Mouse (Mus musculus): ENCODE results near the gene Zswim3. TPM values are rescaled to one million over a fixed set of nuclear protein-coding genes. Genes with fewer than 3 reads are reported as not detected.
A peak's percentile ranks its signal among the peaks of the same experiment; 100 is the strongest.

Gene Zswim3
- polyA plus RNA-seq, 1 experiment = 0.40 TPM

DNA sequence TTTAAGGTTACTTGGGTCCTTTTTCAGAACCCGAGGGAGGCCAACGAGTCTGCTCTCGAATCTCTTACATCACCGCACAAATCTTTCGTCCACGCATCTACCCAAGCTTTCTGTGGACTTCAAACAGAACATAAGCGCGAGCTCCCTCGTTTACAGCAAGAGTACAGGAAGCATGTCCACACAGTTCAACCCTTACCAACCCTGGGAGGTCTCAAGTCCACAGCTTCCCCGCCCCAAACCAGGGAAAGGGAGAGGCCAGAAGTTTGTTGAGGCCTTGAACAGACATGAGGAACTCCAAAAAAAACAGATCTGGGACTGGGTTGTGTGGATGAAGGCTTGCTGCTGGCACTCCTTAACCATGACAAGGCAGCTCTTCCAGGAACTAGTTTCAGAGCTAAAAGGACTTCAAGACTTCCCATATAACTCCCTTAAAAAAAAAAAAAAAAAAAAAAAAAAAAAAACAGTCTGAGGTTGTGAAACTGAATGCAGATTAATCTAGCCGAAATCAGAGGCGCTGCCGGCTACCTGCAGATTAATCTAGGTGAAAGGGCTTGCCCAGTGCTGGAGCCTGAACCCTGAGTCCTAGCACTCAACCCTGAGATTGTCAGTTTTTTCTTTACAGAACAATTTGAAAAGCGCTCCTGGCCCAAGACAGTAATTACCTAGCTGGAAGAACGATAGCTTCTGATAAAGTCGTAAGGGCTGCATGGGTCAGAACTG is 1.5 kb upstream of the Zswim3 start:
- TF ChIP-seq GATA1 (IDR thresholded peaks at IDR 0.05; ENCODE audit: borderline replicate concordance, low read length) (no peak), FLI1 (IDR thresholded peaks at IDR 0.05; ENCODE audit: low read length) (no peak)
- H3K36me3 ChIP-seq (replicated peaks; ENCODE audit: low read length) = peaks cover 49% of the 10 kb centered on the region
- H3K4me1 ChIP-seq = peaks cover 59% of the 10 kb centered on the region
- H3K4me3 ChIP-seq (replicated peaks) = peak overlapping the region; percentile 98
- H3K27me3 ChIP-seq (replicated peaks) = no peaks in the 10 kb centered on the region
- no peaks in the 10 kb centered on the region for H3K9me3 ChIP-seq

DNA sequence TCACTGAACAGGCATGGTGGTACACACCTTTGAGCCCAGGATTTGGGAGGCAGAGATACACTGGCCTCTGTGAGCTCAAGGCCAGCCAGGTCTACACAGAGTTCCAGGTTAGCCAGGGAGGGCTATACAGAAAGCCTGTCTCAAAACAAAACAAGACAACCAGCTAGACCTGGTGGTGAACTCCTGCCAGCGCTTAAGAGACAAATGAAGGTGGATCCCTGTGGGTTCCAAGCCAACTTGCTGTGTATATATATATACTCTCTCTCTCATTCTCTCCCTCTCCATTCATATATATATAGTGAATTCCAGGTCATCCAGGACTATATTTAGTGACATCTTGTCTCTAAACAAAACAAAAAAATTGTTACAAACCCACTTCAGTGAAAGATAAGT is 981 bp upstream of the Zswim3 start:
- Histone ChIP-seq H3K9me3 (no peaks in the 10 kb centered on the region), H3K36me3 (replicated peaks; ENCODE audit: low read length) (peaks cover 54% of the 10 kb centered on the region), H3K4me1 (peaks cover 59% of the 10 kb centered on the region), H3K27me3 (replicated peaks) (no peaks in the 10 kb centered on the region), H3K4me3 (replicated peaks) (peak overlapping the region; percentile 98)
- no peak for TF ChIP-seq FLI1 (IDR thresholded peaks at IDR 0.05; ENCODE audit: low read length)
- TF ChIP-seq GATA1 (IDR thresholded peaks at IDR 0.05; ENCODE audit: borderline replicate concordance, low read length) = no peak

DNA sequence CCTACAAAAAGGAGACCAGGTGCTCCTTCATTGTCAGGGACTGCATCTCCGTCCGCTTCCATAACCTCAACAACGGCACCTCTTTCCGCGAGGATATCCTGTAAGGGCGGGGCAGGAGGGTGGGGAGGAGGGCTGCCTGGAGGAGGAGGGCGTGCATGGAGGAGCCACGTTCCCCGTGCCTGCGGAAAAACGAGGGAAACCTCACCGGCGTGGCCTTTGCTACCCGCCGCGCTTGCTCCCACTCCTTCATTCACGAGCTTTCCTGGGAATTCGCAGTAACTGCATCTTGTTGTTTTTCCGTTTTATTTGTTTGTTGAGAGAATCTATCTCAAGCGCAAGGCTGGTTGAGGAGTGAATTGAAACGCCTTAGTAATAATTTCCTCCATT is 427 bp downstream of the Zswim3 start:
- no peak for TF ChIP-seq GATA1 (IDR thresholded peaks at IDR 0.05; ENCODE audit: borderline replicate concordance, low read length)
- no peak for TF ChIP-seq FLI1 (IDR thresholded peaks at IDR 0.05; ENCODE audit: low read length)
- H3K27me3 ChIP-seq (replicated peaks) = no peaks in the 10 kb centered on the region
- H3K36me3 ChIP-seq (replicated peaks; ENCODE audit: low read length) = peaks cover 54% of the 10 kb centered on the region
- no peaks in the 10 kb centered on the region for H3K9me3 ChIP-seq
- peaks cover 55% of the 10 kb centered on the region for H3K4me1 ChIP-seq
- H3K4me3 ChIP-seq (replicated peaks) = peak overlapping the region; percentile 98

DNA sequence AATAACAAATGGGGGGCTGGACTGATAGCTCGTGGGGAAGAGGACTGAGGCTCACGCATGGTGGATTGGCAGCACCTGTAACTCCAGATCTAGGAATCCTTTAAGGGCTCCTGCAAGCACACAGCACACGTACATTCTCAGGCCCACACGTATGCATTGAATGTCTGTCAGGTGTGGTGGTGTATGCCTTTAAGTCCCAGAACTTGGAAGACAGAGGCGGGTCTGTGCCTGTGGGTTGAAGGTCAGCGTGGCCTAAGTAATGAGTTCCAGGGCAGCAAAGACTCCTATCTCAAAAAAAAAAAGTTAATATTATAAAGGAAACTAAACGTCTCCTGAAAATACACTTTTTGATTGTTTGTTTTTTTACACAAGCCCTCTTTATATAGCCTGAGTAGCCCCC is 1.7 kb downstream of the Zswim3 start:
- no peaks in the 10 kb centered on the region for H3K9me3 ChIP-seq
- no peaks in the 10 kb centered on the region for H3K27me3 ChIP-seq (replicated peaks)
- H3K36me3 ChIP-seq (replicated peaks; ENCODE audit: low read length) = peaks cover 51% of the 10 kb centered on the region
- TF ChIP-seq FLI1 (IDR thresholded peaks at IDR 0.05; ENCODE audit: low read length) (no peak), GATA1 (IDR thresholded peaks at IDR 0.05; ENCODE audit: borderline replicate concordance, low read length) (no peak)
- H3K4me3 ChIP-seq (replicated peaks) = peak overlapping the region; percentile 72
- H3K4me1 ChIP-seq = peaks cover 51% of the 10 kb centered on the region

- Histone ChIP-seq H3K9me3 (no peaks in the 10 kb centered on the region), H3K36me3 (replicated peaks; ENCODE audit: low read length) (peaks cover 77% of the 10 kb centered on the region), H3K4me3 (replicated peaks) (no peak overlapping the region), H3K27me3 (replicated peaks) (no peaks in the 10 kb centered on the region), H3K4me1 (peaks cover 26% of the 10 kb centered on the region)
- TF ChIP-seq FLI1 (IDR thresholded peaks at IDR 0.05; ENCODE audit: low read length) = no peak
- no peak for TF ChIP-seq GATA1 (IDR thresholded peaks at IDR 0.05; ENCODE audit: borderline replicate concordance, low read length)
Observed at GRCm38 (mm10) chr2:164813557-164813956, 8.7 kb downstream of the Zswim3 start.

DNA sequence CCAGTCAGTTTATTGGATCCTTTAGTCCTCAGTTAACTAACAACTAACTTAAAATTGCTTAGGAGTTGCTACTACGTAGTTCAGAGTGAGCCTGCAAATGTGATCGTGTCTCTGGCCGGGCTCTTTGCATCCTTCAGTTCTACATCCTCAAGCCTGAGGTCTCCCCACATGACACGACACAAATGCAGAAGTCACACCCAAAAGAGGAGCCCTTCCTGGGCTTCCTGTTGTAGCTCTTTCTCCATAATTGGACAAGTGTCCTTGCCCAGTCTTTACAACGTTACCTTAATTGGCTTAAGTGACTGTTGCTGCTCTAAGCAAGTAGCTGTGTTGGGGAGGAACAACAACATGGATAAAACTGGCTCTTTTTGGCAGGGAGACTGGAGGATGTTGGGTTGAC is 10.4 kb downstream of the Zswim3 start:
- Histone ChIP-seq H3K4me3 (replicated peaks) (no peak overlapping the region), H3K27me3 (replicated peaks) (no peaks in the 10 kb centered on the region), H3K4me1 (peaks cover 29% of the 10 kb centered on the region), H3K9me3 (no peaks in the 10 kb centered on the region), H3K36me3 (replicated peaks; ENCODE audit: low read length) (peaks cover 74% of the 10 kb centered on the region)
- no peak for TF ChIP-seq GATA1 (IDR thresholded peaks at IDR 0.05; ENCODE audit: borderline replicate concordance, low read length)

DNA sequence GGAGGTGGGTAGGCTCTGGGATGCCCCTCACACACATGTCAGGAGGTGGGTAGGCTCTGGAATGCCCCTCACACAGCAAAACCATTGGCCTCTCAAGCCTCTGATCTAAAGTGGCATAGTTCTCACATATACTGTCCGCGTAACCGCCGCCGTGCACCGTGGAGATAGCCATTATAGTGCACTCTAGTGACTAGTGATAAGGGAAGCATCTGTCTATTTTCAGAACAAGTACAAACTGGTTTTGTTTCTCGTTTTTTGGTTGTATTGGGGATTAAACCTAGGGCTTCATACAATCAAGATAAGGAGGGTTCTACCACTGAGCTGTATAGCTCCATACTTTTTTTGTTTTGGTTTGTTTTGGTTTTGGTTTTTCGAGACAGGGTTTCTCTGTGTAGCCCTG is 10.9 kb downstream of the Zswim3 start:
- Histone ChIP-seq H3K36me3 (replicated peaks; ENCODE audit: low read length) (peaks cover 74% of the 10 kb centered on the region), H3K4me1 (peaks cover 29% of the 10 kb centered on the region), H3K9me3 (no peaks in the 10 kb centered on the region), H3K4me3 (replicated peaks) (peak overlapping the region; percentile 33), H3K27me3 (replicated peaks) (no peaks in the 10 kb centered on the region)
- TF ChIP-seq GATA1 (IDR thresholded peaks at IDR 0.05; ENCODE audit: borderline replicate concordance, low read length) (no peak), FLI1 (IDR thresholded peaks at IDR 0.05; ENCODE audit: low read length) (no peak)

GRCm38 (mm10) chr2:164817206-164817605 is 12.3 kb downstream of the Zswim3 start:
- no peaks in the 10 kb centered on the region for H3K9me3 ChIP-seq
- H3K36me3 ChIP-seq (replicated peaks; ENCODE audit: low read length) = peaks cover 79% of the 10 kb centered on the region
- no peak for TF ChIP-seq FLI1 (IDR thresholded peaks at IDR 0.05; ENCODE audit: low read length)
- H3K4me3 ChIP-seq (replicated peaks) = no peak overlapping the region
- H3K27me3 ChIP-seq (replicated peaks) = no peaks in the 10 kb centered on the region
- H3K4me1 ChIP-seq = peaks cover 35% of the 10 kb centered on the region

DNA sequence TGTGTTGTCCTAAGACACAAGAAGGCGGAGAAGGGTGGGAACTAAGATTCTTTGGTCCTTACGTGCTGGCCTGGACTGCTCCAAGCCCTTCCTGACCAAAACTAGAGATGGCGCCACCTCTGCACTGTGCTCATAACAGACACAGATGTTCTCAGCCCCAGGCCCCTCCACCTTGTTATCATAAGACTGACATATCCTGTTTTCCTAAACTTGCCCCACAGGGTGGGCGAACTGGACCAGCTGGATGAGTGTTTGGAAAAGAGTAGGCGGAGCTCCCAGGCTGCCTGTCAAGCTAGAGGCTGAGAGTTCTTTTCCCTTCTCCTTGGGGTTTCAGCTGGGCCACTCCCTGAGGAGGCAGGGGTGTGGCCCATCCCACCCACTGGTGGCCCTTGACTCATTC is 12.8 kb downstream of the Zswim3 start:
- no peaks in the 10 kb centered on the region for H3K27me3 ChIP-seq (replicated peaks)
- peaks cover 74% of the 10 kb centered on the region for H3K36me3 ChIP-seq (replicated peaks; ENCODE audit: low read length)
- H3K4me1 ChIP-seq = peaks cover 38% of the 10 kb centered on the region
- TF ChIP-seq FLI1 (IDR thresholded peaks at IDR 0.05; ENCODE audit: low read length) = no peak
- TF ChIP-seq GATA1 (IDR thresholded peaks at IDR 0.05; ENCODE audit: borderline replicate concordance, low read length) = no peak
- H3K9me3 ChIP-seq = no peaks in the 10 kb centered on the region
- no peak overlapping the region for H3K4me3 ChIP-seq (replicated peaks)

DNA sequence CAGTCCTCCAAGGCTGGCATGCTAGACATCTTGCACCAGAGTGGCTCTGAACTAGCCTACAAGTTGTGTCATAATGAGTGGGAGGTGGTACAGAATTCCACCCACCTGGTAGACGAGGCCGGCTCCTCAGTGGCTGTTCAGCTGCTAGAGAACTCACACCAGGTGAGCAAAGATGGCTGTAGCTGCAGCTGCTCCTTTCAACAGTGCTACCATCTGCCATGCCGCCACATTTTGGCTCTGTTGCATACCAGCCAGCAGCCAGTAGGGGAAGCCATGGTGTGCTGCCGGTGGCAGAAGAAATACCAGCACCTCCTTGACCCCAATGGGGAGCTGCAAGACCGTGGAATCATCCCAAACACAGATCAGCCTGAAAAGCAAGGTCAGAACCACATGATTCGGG is 16.2 kb downstream of the Zswim3 start:
- Histone ChIP-seq H3K36me3 (replicated peaks; ENCODE audit: low read length) (peaks cover 68% of the 10 kb centered on the region), H3K4me3 (replicated peaks) (no peak overlapping the region), H3K27me3 (replicated peaks) (no peaks in the 10 kb centered on the region), H3K4me1 (peaks cover 51% of the 10 kb centered on the region), H3K9me3 (no peaks in the 10 kb centered on the region)
- TF ChIP-seq GATA1 (IDR thresholded peaks at IDR 0.05; ENCODE audit: borderline replicate concordance, low read length) (no peak), FLI1 (IDR thresholded peaks at IDR 0.05; ENCODE audit: low read length) (no peak)
